Mouse (Mus musculus) liver, embryonic 11.5 days (tissue): ENCODE results near the gene Klrc3. TPM values are rescaled to one million over a fixed set of nuclear protein-coding genes. Genes with fewer than 3 reads are reported as not detected.

Source experiments
- ATAC-seq: fragments of 200-750 bp; cut with Nextera tagmentation; replicated peaks from 2 replicates; pipeline ENCODE4 v1.8.0; 2017; ENCODE audit warnings: moderate number of reproducible peaks, mild to moderate bottlenecking, moderate TSS enrichment, moderate library complexity; ENCODE audit not compliant: low FRiP score
- DNase-seq: peaks from one replicate; pipeline ENCODE4 v3.0.0-alpha.2; 2017; ENCODE audit warnings: low spot score
- H3K27ac ChIP-seq: fragments of 300-500 bp; sonication (generic); 2 replicates; pipeline ENCODE4 v1.5.1; 2014; ENCODE audit warnings: mild to moderate bottlenecking, low read depth, low read length, control low read depth
- H3K27me3 ChIP-seq: fragments of 300-500 bp; sonication (generic); replicated peaks from 2 replicates; pipeline ENCODE4 v1.6.1; 2014; ENCODE audit warnings: low read length, mixed read lengths; ENCODE audit not compliant: control insufficient read depth, insufficient read depth
- H3K36me3 ChIP-seq: fragments of 300-500 bp; sonication (generic); 2 replicates; pipeline ENCODE4 v1.6.1; 2014; ENCODE audit warnings: mild to moderate bottlenecking, low read length, moderate library complexity, mixed read lengths; ENCODE audit not compliant: control insufficient read depth, insufficient read depth
- H3K4me1 ChIP-seq: fragments of 300-500 bp; sonication (generic); replicated peaks from 2 replicates; pipeline ENCODE4 v1.6.1; 2014; ENCODE audit warnings: low read length, mixed read lengths; ENCODE audit not compliant: control insufficient read depth, insufficient read depth
- H3K4me2 ChIP-seq: fragments of 300-500 bp; sonication (generic); 2 replicates; pipeline ENCODE4 v1.6.1; 2014; ENCODE audit warnings: mild to moderate bottlenecking, control low read depth, moderate library complexity
- H3K4me3 ChIP-seq: fragments of 300-500 bp; sonication (generic); 2 replicates; pipeline ENCODE4 v1.5.1; 2014; ENCODE audit warnings: low read depth, low read length, control low read depth
- H3K9ac ChIP-seq: fragments of 300-500 bp; sonication (generic); 2 replicates; pipeline ENCODE4 v1.6.1; 2014; ENCODE audit warnings: low read depth, low read length, control low read depth
- H3K9me3 ChIP-seq: fragments of 300-500 bp; sonication (generic); 2 replicates; pipeline ENCODE4 v1.6.1; 2016; ENCODE audit warnings: low read length, inconsistent platforms, mixed read lengths; ENCODE audit not compliant: control insufficient read depth
- WGBS: fragments of 180-500 bp; shearing (Covaris S2); extraction: QIAGEN DNeasy Blood & Tissue Kit; methylation state at CpG from one replicate; pipeline ENCODE4 v1.1.7; 2014; 5-methylcytosine and 5-hydroxymethylcytosine counted together
- microRNA-seq: library from miRNA; unstranded; fragments of <30 nt; microRNA quantifications from one replicate; pipeline ENCODE4, GENCODE M21; 2017; ENCODE audit warnings: borderline number of aligned reads
- polyA plus RNA-seq: library from polyadenylated mRNA; unstranded; fragments of >200 nt; fragmentation: Nextera tagmentation; extraction: Ambion mirVana; gene quantifications from 2 replicates; pipeline ENCODE4 v1.2.1, GENCODE M21; 2014

Klrc3 gene
- polyA plus RNA-seq, 1 experiment from 2014 or later, result not detected

DNA sequence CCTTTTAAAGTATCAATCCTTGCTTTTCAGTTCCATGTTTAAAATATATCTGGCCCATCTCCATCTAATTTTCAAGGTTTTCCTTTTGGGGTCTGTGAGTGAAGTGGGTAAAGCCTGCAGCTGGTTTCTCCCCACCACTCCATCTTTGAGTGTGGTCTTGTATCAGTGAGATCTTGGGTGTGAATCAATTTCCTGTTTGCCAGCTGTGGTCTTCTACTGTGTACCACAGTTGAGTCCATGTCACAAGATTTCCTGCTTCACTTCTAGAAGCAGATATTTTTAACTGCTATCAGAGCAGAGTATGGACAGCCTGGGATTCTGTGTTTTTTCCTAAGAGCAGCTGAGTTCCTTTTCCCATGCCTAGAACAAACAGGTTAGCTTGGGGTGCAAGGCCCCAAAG, 34.8 kb downstream of the Klrc3 start:
- no peaks in the 10 kb centered on the region for H3K36me3 ChIP-seq
- DNase-seq (no peak), ATAC-seq (no peak)
- H3K9ac ChIP-seq, result no peak overlapping the region
- no peaks in the 10 kb centered on the region for H3K9me3 ChIP-seq
- H3K4me1 ChIP-seq, result no peaks in the 10 kb centered on the region
- no peak overlapping the region for H3K27ac ChIP-seq
- no peak overlapping the region for H3K4me2 ChIP-seq
- H3K27me3 ChIP-seq, result no peaks in the 10 kb centered on the region
- H3K4me3 ChIP-seq, result no peak overlapping the region

DNA sequence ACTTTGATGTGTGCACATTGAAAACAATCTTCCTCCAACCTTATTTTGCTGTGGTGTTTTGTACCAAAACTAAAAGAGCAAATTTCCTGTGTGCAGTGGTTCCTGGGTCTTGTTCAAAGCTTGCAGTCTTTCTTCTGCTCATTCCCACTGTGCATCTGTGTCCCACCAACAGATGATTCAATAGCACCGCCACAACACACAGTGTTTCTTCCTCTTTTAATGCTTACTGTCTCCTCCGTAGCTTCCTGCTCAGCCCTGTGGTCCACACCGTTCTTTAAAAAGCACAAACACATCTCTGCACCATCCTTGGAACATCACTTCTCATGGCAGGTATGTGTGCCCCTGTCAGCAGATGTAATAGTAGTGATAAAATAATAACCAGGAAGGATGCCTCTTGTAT, 51.6 kb downstream of the Klrc3 start, which contains the start of gene Klrd1:
Gene Klrd1 (plus strand): TSS at position 275 of the 400 bp plus-strand sequence.
- WGBS, result 35% methylated on average over 3 of the region's 3 CpGs
- H3K36me3 ChIP-seq, result no peaks in the 10 kb centered on the region
- H3K4me2 ChIP-seq, result no peak within 1 kb of the TSS
- 0 out of 2 replicates have a peak, but pooled peaks have one; percentile 18 for ATAC-seq
- H3K9ac ChIP-seq, result no peak within 1 kb of the TSS
- no peak within 1 kb of the TSS for H3K27ac ChIP-seq
- H3K4me1 ChIP-seq, result no peaks in the 10 kb centered on the region
- H3K4me3 ChIP-seq, result no peak within 1 kb of the TSS
- no peaks in the 10 kb centered on the region for H3K27me3 ChIP-seq
- no peaks in the 10 kb centered on the region for H3K9me3 ChIP-seq
- no peak for DNase-seq

Small RNAs within 50 kb of the gene (microRNA-seq; reads per million reads assigned to microRNA genes)
- gene Mir680-1, result not detected

Other genes starting within 250 kb of the Klrc3 start
- 39.2 and 39.8 TPM in 2 replicates for gene Clec1b, start 246.0 kb downstream of the Klrc3 start, polyA plus RNA-seq
- gene Clec9a, start 234.5 kb downstream of the Klrc3 start, polyA plus RNA-seq, result 0.56 and 0.67 TPM in 2 replicates
- 0.38 and 0.65 TPM in 2 replicates for gene Clec1a, start 191.3 kb downstream of the Klrc3 start, polyA plus RNA-seq
- 0.71 and 1.1 TPM in 2 replicates for gene Olr1, start 136.2 kb downstream of the Klrc3 start, polyA plus RNA-seq
- gene Tmem52b, start 130.8 kb downstream of the Klrc3 start, polyA plus RNA-seq, result not detected in 2 replicates
- gene Gabarapl1, start 110.2 kb downstream of the Klrc3 start, polyA plus RNA-seq, result 16.6 and 17.7 TPM in 2 replicates
- gene Klre1, start 65.4 kb downstream of the Klrc3 start, polyA plus RNA-seq, result not detected in 2 replicates
- gene Klrd1, start 51.6 kb downstream of the Klrc3 start, polyA plus RNA-seq, result not detected in 2 replicates
- not detected in 2 replicates for gene Klrk1, start 19.5 kb downstream of the Klrc3 start, polyA plus RNA-seq
- gene Klrc2, start 17.4 kb upstream of the Klrc3 start, polyA plus RNA-seq, result not detected in 2 replicates
- not detected in 2 replicates for gene Klrc1, start 35.6 kb upstream of the Klrc3 start, polyA plus RNA-seq
- gene Klri1, start 73.8 kb upstream of the Klrc3 start, polyA plus RNA-seq, result not detected in 2 replicates
- not detected in 2 replicates for gene Klri2, start 97.1 kb upstream of the Klrc3 start, polyA plus RNA-seq
- gene Gm156, start 140.9 kb upstream of the Klrc3 start, polyA plus RNA-seq, result not detected in 2 replicates
- gene Gm17631, start 219.3 kb upstream of the Klrc3 start, polyA plus RNA-seq, result not detected in 2 replicates
- gene Klra17, start 233.3 kb upstream of the Klrc3 start, polyA plus RNA-seq, result not detected in 2 replicates